Mouse (Mus musculus): Measurements from ENCODE around the gene Sf3b6. TPM values are rescaled to one million over a fixed set of nuclear protein-coding genes. Genes with fewer than 3 reads are reported as not detected.

Sf3b6 gene
- polyA plus RNA-seq, 1 experiment: 83.7 TPM

GRCm38 (mm10) chr12:4872983-4873477 is 55.7 kb downstream of the Sf3b6 start:
- H3K4me1 ChIP-seq (ENCODE audit: control insufficient read depth, insufficient read depth, low read length): 0 out of 2 replicates have a peak, but pooled peaks cover 3% of the 10 kb centered on the region
- H3K27me3 ChIP-seq (replicated peaks; ENCODE audit: control insufficient read depth, insufficient read depth, low read length): no peaks in the 10 kb centered on the region
- no peak overlapping the region for H3K27ac ChIP-seq (ENCODE audit: insufficient read depth, low read depth, low read length)
- TF ChIP-seq CTCF (conservative IDR thresholded peaks at IDR 0.05; ENCODE audit: insufficient read depth, insufficient read length, low read depth, low read length): no peak
- no peak for TF ChIP-seq POLR2A (IDR thresholded peaks at IDR 0.05; ENCODE audit: low read depth, low read length)
- DNase-seq: no peak
- H3K4me3 ChIP-seq (ENCODE audit: insufficient read depth, low read depth, low read length): no peak overlapping the region
- no peaks in the 10 kb centered on the region for H3K36me3 ChIP-seq (ENCODE audit: control insufficient read depth, insufficient read depth, low read length)
- 89% methylated on average over 5 of the region's 5 CpGs for WGBS

- Histone ChIP-seq H3K27me3 (replicated peaks; ENCODE audit: control insufficient read depth, insufficient read depth, low read length) (no peaks in the 10 kb centered on the region), H3K4me3 (ENCODE audit: insufficient read depth, low read depth, low read length) (no peak overlapping the region), H3K4me1 (ENCODE audit: control insufficient read depth, insufficient read depth, low read length) (0 out of 2 replicates have a peak, but pooled peaks cover 3% of the 10 kb centered on the region), H3K27ac (ENCODE audit: insufficient read depth, low read depth, low read length) (no peak overlapping the region), H3K36me3 (ENCODE audit: control insufficient read depth, insufficient read depth, low read length) (no peaks in the 10 kb centered on the region)
- TF ChIP-seq CTCF (conservative IDR thresholded peaks at IDR 0.05; ENCODE audit: insufficient read depth, insufficient read length, low read depth, low read length) (no peak), POLR2A (IDR thresholded peaks at IDR 0.05; ENCODE audit: low read depth, low read length) (no peak)
- DNase-seq: no peak
- 83% methylated on average over 6 of the region's 6 CpGs for WGBS
Observed at GRCm38 (mm10) chr12:4873531-4873930, 56.2 kb downstream of the Sf3b6 start.

- H3K27ac ChIP-seq (ENCODE audit: insufficient read depth, low read depth, low read length): no peak within 1 kb of the TSS
- 0 out of 2 replicates have a peak, but pooled peaks cover 3% of the 10 kb centered on the region for H3K4me1 ChIP-seq (ENCODE audit: control insufficient read depth, insufficient read depth, low read length)
- no peaks in the 10 kb centered on the region for H3K27me3 ChIP-seq (replicated peaks; ENCODE audit: control insufficient read depth, insufficient read depth, low read length)
- 2% methylated on average over 24 of the region's 24 CpGs for WGBS
- H3K4me3 ChIP-seq (ENCODE audit: insufficient read depth, low read depth, low read length): peak within 1 kb of the TSS; percentile 31
- H3K36me3 ChIP-seq (ENCODE audit: control insufficient read depth, insufficient read depth, low read length): no peaks in the 10 kb centered on the region
- no peak for TF ChIP-seq CTCF (conservative IDR thresholded peaks at IDR 0.05; ENCODE audit: insufficient read depth, insufficient read length, low read depth, low read length)
- no peak for TF ChIP-seq POLR2A (IDR thresholded peaks at IDR 0.05; ENCODE audit: low read depth, low read length)
- DNase-seq: peak; percentile 83
Observed at GRCm38 (mm10) chr12:4874161-4874927, 57.0 kb downstream of the Sf3b6 start, which contains the start of gene Mfsd2b. Gene Mfsd2b, minus strand, starts transcription at chr12:4874359.

- Histone ChIP-seq H3K27ac (ENCODE audit: insufficient read depth, low read depth, low read length) (no peak overlapping the region), H3K4me1 (ENCODE audit: control insufficient read depth, insufficient read depth, low read length) (0 out of 2 replicates have a peak, but pooled peaks cover 3% of the 10 kb centered on the region), H3K36me3 (ENCODE audit: control insufficient read depth, insufficient read depth, low read length) (no peaks in the 10 kb centered on the region; the same call in 1 of the 2 replicates), H3K27me3 (replicated peaks; ENCODE audit: control insufficient read depth, insufficient read depth, low read length) (no peaks in the 10 kb centered on the region), H3K4me3 (ENCODE audit: insufficient read depth, low read depth, low read length) (no peak overlapping the region)
- TF ChIP-seq POLR2A (IDR thresholded peaks at IDR 0.05; ENCODE audit: low read depth, low read length): no peak
- no peak for TF ChIP-seq CTCF (conservative IDR thresholded peaks at IDR 0.05; ENCODE audit: insufficient read depth, insufficient read length, low read depth, low read length)
- 88% methylated on average over 8 of the region's 8 CpGs for WGBS
- DNase-seq: no peak
Observed at GRCm38 (mm10) chr12:4875623-4876022, 58.3 kb downstream of the Sf3b6 start.

Other genes with a start within 250 kb of the Sf3b6 start
- 29.5 and 35.4 TPM in 2 replicates for gene Itsn2, start 224.9 kb upstream of the Sf3b6 start, polyA plus RNA-seq (2012; rRNA removed)
- not detected in 2 replicates for gene Gm3625, start 224.6 kb upstream of the Sf3b6 start, polyA plus RNA-seq (2012; rRNA removed)
- gene Fam228a, start 79.1 kb upstream of the Sf3b6 start, polyA plus RNA-seq (2012; rRNA removed): 0.22 and 0.27 TPM in 2 replicates
- gene Pfn4, start 48.5 kb upstream of the Sf3b6 start, polyA plus RNA-seq (2012; rRNA removed): 0.81 and 0.91 TPM in 2 replicates
- gene Fam228b, start 48.3 kb upstream of the Sf3b6 start, polyA plus RNA-seq (2012; rRNA removed): 0.38 and 0.56 TPM in 2 replicates
- 2.1 and 4.8 TPM in 2 replicates for gene Fkbp1b, start 24.0 kb downstream of the Sf3b6 start, polyA plus RNA-seq (2012; rRNA removed)
- 6.4 and 7.7 TPM in 2 replicates for gene Wdcp, start 25.8 kb downstream of the Sf3b6 start, polyA plus RNA-seq (2012; rRNA removed)
- 1.7 and 2.3 TPM in 2 replicates for gene Mfsd2b, start 56.8 kb downstream of the Sf3b6 start, polyA plus RNA-seq (2012; rRNA removed)
- gene Ubxn2a, start 90.2 kb downstream of the Sf3b6 start, polyA plus RNA-seq (2012; rRNA removed): 9.8 and 10.9 TPM in 2 replicates
- 5.6 and 6.2 TPM in 2 replicates for gene Atad2b, start 99.8 kb downstream of the Sf3b6 start, polyA plus RNA-seq (2012; rRNA removed)